Mouse (Mus musculus) cerebral cortex, adult 2 months (tissue): ENCODE measurements around the gene Hebp1.

ENCODE experiments used
- WGBS: fragments of 180-500 bp; shearing (Covaris S2); methylation state at CpG from one replicate; pipeline ENCODE4 v1.1.7; 2018; 5-methylcytosine and 5-hydroxymethylcytosine counted together

The Hebp1 gene

GRCm38 (mm10) chr6:135197921-135198532 lies at the start of gene Hebp1, which contains the start of gene Fam234b:
Gene Hebp1, minus strand, starts transcription at chr6:135198022.
Gene Fam234b, plus strand, starts transcription at chr6:135197977.
- WGBS = under 1% methylated on average over 52 of the region's 52 CpGs

- WGBS = 78% methylated on average over 8 of the region's 8 CpGs
Measured at GRCm38 (mm10) chr6:135245586-135245985, 47.8 kb upstream of the Hebp1 start.

- WGBS = 82% methylated on average over 8 of the region's 8 CpGs
Measured at GRCm38 (mm10) chr6:135240361-135240760, 42.5 kb upstream of the Hebp1 start.

GRCm38 (mm10) chr6:135238211-135238610 lies 40.4 kb upstream of the Hebp1 start:
- WGBS = 61% methylated on average over 4 of the region's 4 CpGs

- 70% methylated on average over 14 of the region's 14 CpGs for whole genome bisulfite sequencing
Measured at GRCm38 (mm10) chr6:135237326-135237725, 39.5 kb upstream of the Hebp1 start.

- WGBS = 92% methylated on average over 3 of the region's 3 CpGs
Measured at GRCm38 (mm10) chr6:135236576-135236975, 38.8 kb upstream of the Hebp1 start.

GRCm38 (mm10) chr6:135235742-135236141 lies 37.9 kb upstream of the Hebp1 start:
- 87% methylated on average over 3 of the region's 3 CpGs for WGBS

- WGBS = 47% methylated on average over 12 of the region's 12 CpGs
Measured at GRCm38 (mm10) chr6:135232443-135233182, 34.8 kb upstream of the Hebp1 start.

- 79% methylated on average over 6 of the region's 6 CpGs for WGBS
Measured at GRCm38 (mm10) chr6:135230586-135230985, 32.8 kb upstream of the Hebp1 start.

- 46% methylated on average over 10 of the region's 10 CpGs for WGBS
Measured at GRCm38 (mm10) chr6:135228465-135228941, 30.7 kb upstream of the Hebp1 start.

- 45% methylated on average over 6 of the region's 6 CpGs for WGBS
Measured at GRCm38 (mm10) chr6:135223786-135224416, 26.1 kb upstream of the Hebp1 start.

GRCm38 (mm10) chr6:135219916-135220315 lies 22.1 kb upstream of the Hebp1 start:
- WGBS = 84% methylated on average over 5 of the region's 5 CpGs

GRCm38 (mm10) chr6:135218330-135218729 lies 20.5 kb upstream of the Hebp1 start:
- 69% methylated on average over 8 of the region's 8 CpGs for WGBS

GRCm38 (mm10) chr6:135212666-135213065 lies 14.8 kb upstream of the Hebp1 start:
- 80% methylated on average over 2 of the region's 2 CpGs for WGBS

GRCm38 (mm10) chr6:135211169-135211568 lies 13.3 kb upstream of the Hebp1 start:
- WGBS = 61% methylated on average over 7 of the region's 7 CpGs

GRCm38 (mm10) chr6:135206909-135207308 lies 9.1 kb upstream of the Hebp1 start:
- 29% methylated on average over 8 of the region's 8 CpGs for WGBS

GRCm38 (mm10) chr6:135205802-135206201 lies 8.0 kb upstream of the Hebp1 start:
- 73% methylated on average over 4 of the region's 4 CpGs for WGBS

- 76% methylated on average over 4 of the region's 4 CpGs for WGBS
Measured at GRCm38 (mm10) chr6:135204869-135205268, 7.0 kb upstream of the Hebp1 start.

- WGBS = 54% methylated on average over 6 of the region's 6 CpGs
Measured at GRCm38 (mm10) chr6:135203737-135204136, 5.9 kb upstream of the Hebp1 start.

GRCm38 (mm10) chr6:135202668-135203067 lies 4.8 kb upstream of the Hebp1 start:
- 84% methylated on average over 6 of the region's 6 CpGs for WGBS

GRCm38 (mm10) chr6:135200122-135200957 lies 2.5 kb upstream of the Hebp1 start:
- 49% methylated on average over 16 of the region's 16 CpGs for WGBS

- 19% methylated on average over 6 of the region's 6 CpGs for WGBS
Measured at GRCm38 (mm10) chr6:135198726-135199125, 904 bp upstream of the Hebp1 start.
